Mouse (Mus musculus) MEL (cell line): ENCODE data around the gene Ckap4.

ENCODE experiments used
- CHD2 ChIP-seq: IDR thresholded peaks from 2 replicates; pipeline ENCODE4 v1.6.1; 2011; ENCODE audit warnings: low read length, improper control_type of control experiment
- CTCF ChIP-seq, 3 experiments: IDR thresholded peaks in 2 of 3; conservative IDR thresholded peaks in 1 of 3; 2 replicates each; pipeline ENCODE4 v1.5.1; 2011 to 2012; ENCODE audit warnings: low read length in 3 of 3, low read depth in 2 of 3, mild to moderate bottlenecking in 2 of 3, improper control_type of control experiment in 1 of 3, inconsistent platforms in 1 of 3, mixed read lengths in 1 of 3, moderate library complexity in 1 of 3; ENCODE audit not compliant: control insufficient read depth in 1 of 3, insufficient read depth in 1 of 3, poor library complexity in 1 of 3, severe bottlenecking in 1 of 3
- E2F4 ChIP-seq: IDR thresholded peaks from 2 replicates; pipeline ENCODE4 v1.6.1; 2011; ENCODE audit warnings: low read depth, low read length, improper control_type of control experiment, borderline replicate concordance
- ELF1 ChIP-seq: IDR thresholded peaks from 2 replicates; pipeline ENCODE4 v1.6.1; 2014; ENCODE audit warnings: low read depth, mild to moderate bottlenecking, inconsistent platforms, low read length, improper control_type of control experiment, moderate library complexity
- GATA1 ChIP-seq: IDR thresholded peaks from 2 replicates; pipeline ENCODE4 v1.6.1; 2011; ENCODE audit warnings: low read depth, low read length, improper control_type of control experiment
- JUND ChIP-seq: IDR thresholded peaks from 2 replicates; pipeline ENCODE4 v1.6.1; 2011; ENCODE audit warnings: low read depth, mild to moderate bottlenecking, improper control_type of control experiment, low read length
- NELFE ChIP-seq: IDR thresholded peaks from 2 replicates; pipeline ENCODE4 v1.6.1; 2011; ENCODE audit warnings: low read depth, low read length, improper control_type of control experiment
- POLR2A ChIP-seq, 2 experiments: IDR thresholded peaks; 2 replicates each; pipeline ENCODE4 v1.6.1; 2011 to 2012; ENCODE audit warnings: low read length in 2 of 2, mild to moderate bottlenecking in 2 of 2, control low read depth in 1 of 2, improper control_type of control experiment in 1 of 2, low read depth in 1 of 2, moderate library complexity in 1 of 2; ENCODE audit not compliant: control insufficient read depth in 1 of 2, insufficient read depth in 1 of 2, poor library complexity in 1 of 2
- TAL1 ChIP-seq: IDR thresholded peaks from 2 replicates; pipeline ENCODE4 v1.6.1; 2012; ENCODE audit warnings: mild to moderate bottlenecking, inconsistent platforms, low read length, moderate library complexity, mixed read lengths
- ZNF384 ChIP-seq: IDR thresholded peaks from 2 replicates; pipeline ENCODE4 v1.6.1; 2012; ENCODE audit warnings: low read depth, mild to moderate bottlenecking, inconsistent platforms, low read length, improper control_type of control experiment

DNA sequence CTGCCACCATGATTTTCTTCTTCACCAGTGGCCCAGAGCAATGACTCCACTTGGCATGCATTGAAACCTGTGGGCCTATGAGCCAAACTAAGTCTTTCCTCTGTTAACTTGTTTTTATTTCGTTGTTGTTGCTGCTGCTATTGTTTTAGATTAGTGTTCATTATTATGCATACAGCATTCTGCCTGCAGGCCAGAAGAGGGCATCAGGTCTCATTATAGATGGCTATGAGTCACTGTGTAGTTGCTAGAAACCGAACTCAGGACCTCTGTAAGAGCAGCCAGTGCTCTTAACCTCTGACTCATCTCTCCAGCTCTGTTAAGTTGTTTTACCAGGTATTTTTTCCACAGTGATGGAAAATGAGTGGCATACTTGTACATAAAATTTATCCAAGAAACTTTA, 50.8 kb downstream of the Ckap4 start:
- no peak for TF ChIP-seq POLR2A (IDR thresholded peaks at IDR 0.05; ENCODE audit: control insufficient read depth in 1 of 2, insufficient read depth in 1 of 2, low read depth in 1 of 2, low read length in 2 of 2, poor library complexity in 1 of 2)
- TF ChIP-seq NELFE = no peak
- TF ChIP-seq CTCF (IDR thresholded peaks at IDR 0.05 in 2 of 3, conservative IDR thresholded peaks at IDR 0.05 in 1 of 3; ENCODE audit: control insufficient read depth in 1 of 3, insufficient read depth in 1 of 3, low read depth in 2 of 3, low read length in 3 of 3, poor library complexity in 1 of 3, severe bottlenecking in 1 of 3) = peak; percentile 25 to 56 (median 33); a peak in 5 of 6 replicates
- TF ChIP-seq ELF1 = no peak
- no peak for TF ChIP-seq CHD2
- no peak for TF ChIP-seq GATA1
- no peak for TF ChIP-seq JUND
- TF ChIP-seq E2F4 = no peak
- no peak for TF ChIP-seq TAL1
- TF ChIP-seq ZNF384 = no peak
